Mouse (Mus musculus): ENCODE results near the gene Lrrc10b.

DNA sequence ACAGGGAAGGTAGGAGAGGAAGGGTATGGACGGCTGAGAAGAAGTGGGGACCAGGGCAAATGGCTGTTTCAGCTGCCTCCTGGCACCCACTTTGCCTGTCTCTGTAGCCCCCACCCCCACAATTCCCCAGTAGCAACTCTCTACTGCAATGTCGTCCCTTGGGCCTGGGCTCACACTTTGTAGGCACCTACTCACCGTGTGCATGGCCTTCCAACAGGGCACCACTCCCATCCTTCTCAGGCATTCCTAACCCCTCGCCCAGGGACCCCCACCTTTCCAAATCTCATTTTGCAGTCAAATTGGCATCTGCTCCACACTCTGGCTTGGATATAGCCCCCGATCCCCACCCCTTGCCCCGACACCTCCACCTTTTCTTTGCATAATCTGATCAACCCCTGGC is 8.1 kb downstream of the Lrrc10b start:
- TF ChIP-seq ZMIZ1 (IDR thresholded peaks at IDR 0.05; ENCODE audit: low read depth, low read length) (no peak), CTCF (IDR thresholded peaks at IDR 0.05 in 2 of 3, conservative IDR thresholded peaks at IDR 0.05 in 1 of 3; ENCODE audit: control insufficient read depth in 1 of 3, insufficient read depth in 1 of 3, low read depth in 2 of 3, low read length in 3 of 3, poor library complexity in 1 of 3, severe bottlenecking in 1 of 3) (no peak; a peak in 2 of 6 replicates), HCFC1 (IDR thresholded peaks at IDR 0.05; ENCODE audit: low read depth, low read length) (no peak), MAX (IDR thresholded peaks at IDR 0.05; ENCODE audit: low read length) (no peak), EP300 (IDR thresholded peaks at IDR 0.05; ENCODE audit: low read depth in 1 of 2, low read length in 2 of 2) (no peak), USF1 (IDR thresholded peaks at IDR 0.05; ENCODE audit: low read depth, low read length) (no peak), POLR2A (IDR thresholded peaks at IDR 0.05; ENCODE audit: control insufficient read depth in 1 of 2, insufficient read depth in 1 of 2, low read depth in 1 of 2, low read length in 2 of 2, poor library complexity in 1 of 2) (no peak), CHD1 (IDR thresholded peaks at IDR 0.05; ENCODE audit: low read depth, low read length) (no peak), TCF12 (IDR thresholded peaks at IDR 0.05; ENCODE audit: low read depth, low read length) (no peak)
